Mouse (Mus musculus): ENCODE measurements around the gene Tnpo3. TPM values are rescaled to one million over a fixed set of nuclear protein-coding genes. Genes with fewer than 3 reads are reported as not detected.

Gene Tnpo3
- total and polyA plus RNA-seq, 2 experiments, result 26.8 to 34.7 TPM

- no peak for TF ChIP-seq POLR2A (IDR thresholded peaks at IDR 0.05; ENCODE audit: extremely low read depth, insufficient read depth, low read length)
- no peak for TF ChIP-seq CTCF (IDR thresholded peaks at IDR 0.05; ENCODE audit: low read depth, low read length)
- Histone ChIP-seq H3K27ac (replicated peaks; ENCODE audit: insufficient read depth, low read depth, low read length) (no peak within 1 kb of the TSS), H3K36me3 (ENCODE audit: control insufficient read depth, insufficient read depth, low read length) (no peaks in the 10 kb centered on the region), H3K27me3 (ENCODE audit: control insufficient read depth, insufficient read depth, low read length) (no peaks in the 10 kb centered on the region), H3K79me2 (ENCODE audit: control insufficient read depth, insufficient read depth, low read length) (no peaks in the 10 kb centered on the region; the same call in 1 of the 2 replicates), H3K4me1 (ENCODE audit: control insufficient read depth, insufficient read depth, low read length) (no peaks in the 10 kb centered on the region; the same call in 1 of the 2 replicates), H3K4me3 (ENCODE audit: insufficient read depth, low read depth, low read length) (peak within 1 kb of the TSS; percentile 75), H3K9ac (ENCODE audit: low read depth, low read length) (peak within 1 kb of the TSS; percentile 81)
- 3% methylated on average over 46 of the region's 47 CpGs for WGBS
- DNase-seq (ENCODE audit: extremely low read depth, low read depth, low spot score), result peak; percentile 46
These were observed 102.0 kb downstream of the Tnpo3 start, which contains the start of gene Kcp for GRCm38 (mm10) chr6:29507447-29508309. Gene Kcp, minus strand, starts transcription at chr6:29507952.

GRCm38 (mm10) chr6:29506834-29507233, 102.9 kb downstream of the Tnpo3 start:
- DNase-seq (ENCODE audit: extremely low read depth, low read depth, low spot score), result no peak
- Histone ChIP-seq H3K4me1 (ENCODE audit: control insufficient read depth, insufficient read depth, low read length) (no peaks in the 10 kb centered on the region; the same call in 1 of the 2 replicates), H3K27ac (replicated peaks; ENCODE audit: insufficient read depth, low read depth, low read length) (no peak overlapping the region), H3K79me2 (ENCODE audit: control insufficient read depth, insufficient read depth, low read length) (no peaks in the 10 kb centered on the region; the same call in 1 of the 2 replicates), H3K4me3 (ENCODE audit: insufficient read depth, low read depth, low read length) (no peak overlapping the region), H3K27me3 (ENCODE audit: control insufficient read depth, insufficient read depth, low read length) (no peaks in the 10 kb centered on the region), H3K9ac (ENCODE audit: low read depth, low read length) (no peak overlapping the region), H3K36me3 (ENCODE audit: control insufficient read depth, insufficient read depth, low read length) (no peaks in the 10 kb centered on the region)
- WGBS, result 65% methylated on average over 8 of the region's 8 CpGs
- TF ChIP-seq CTCF (IDR thresholded peaks at IDR 0.05; ENCODE audit: low read depth, low read length), result no peak
- no peak for TF ChIP-seq POLR2A (IDR thresholded peaks at IDR 0.05; ENCODE audit: extremely low read depth, insufficient read depth, low read length)

- H3K27me3 ChIP-seq (ENCODE audit: control insufficient read depth, insufficient read depth, low read length), result no peaks in the 10 kb centered on the region
These were observed 104.2 kb downstream of the Tnpo3 start for GRCm38 (mm10) chr6:29505493-29505892.

DNA sequence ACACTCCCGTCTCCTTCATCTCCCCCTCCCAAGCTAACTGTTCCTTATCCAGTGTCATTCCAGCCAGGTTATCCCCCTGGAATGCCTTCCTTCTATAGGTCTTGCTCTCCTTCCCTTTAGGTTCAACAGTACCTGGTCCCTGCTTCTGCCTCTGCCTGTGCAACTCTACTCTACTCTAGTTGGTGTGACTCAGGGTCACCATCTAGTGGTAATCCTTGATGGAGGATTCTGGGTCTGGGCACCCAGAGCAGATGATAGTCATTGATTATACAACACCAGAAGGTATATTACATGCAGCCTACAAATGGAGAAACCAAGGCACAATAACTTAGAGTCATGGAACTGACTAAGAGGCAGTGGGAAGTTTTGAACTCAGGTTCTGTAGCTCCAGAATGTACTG, 108.1 kb downstream of the Tnpo3 start:
- no peak for TF ChIP-seq POLR2A (IDR thresholded peaks at IDR 0.05; ENCODE audit: extremely low read depth, insufficient read depth, low read length)
- TF ChIP-seq CTCF (IDR thresholded peaks at IDR 0.05; ENCODE audit: low read depth, low read length), result no peak
- no peaks in the 10 kb centered on the region for H3K4me1 ChIP-seq (ENCODE audit: control insufficient read depth, insufficient read depth, low read length)
- H3K4me3 ChIP-seq (ENCODE audit: insufficient read depth, low read depth, low read length), result no peak overlapping the region
- no peaks in the 10 kb centered on the region for H3K27me3 ChIP-seq (ENCODE audit: control insufficient read depth, insufficient read depth, low read length)
- no peak overlapping the region for H3K27ac ChIP-seq (replicated peaks; ENCODE audit: insufficient read depth, low read depth, low read length)
- no peak overlapping the region for H3K9ac ChIP-seq (ENCODE audit: low read depth, low read length)
- 100% methylated on average over 1 of the region's 1 CpGs for WGBS
- no peaks in the 10 kb centered on the region for H3K36me3 ChIP-seq (ENCODE audit: control insufficient read depth, insufficient read depth, low read length)
- DNase-seq (ENCODE audit: extremely low read depth, low read depth, low spot score), result no peak
- H3K79me2 ChIP-seq (ENCODE audit: control insufficient read depth, insufficient read depth, low read length), result no peaks in the 10 kb centered on the region

More at GRCm38 (mm10) chr6:29505493-29505892, 104.2 kb downstream of the Tnpo3 start:
- Histone ChIP-seq H3K4me3 (ENCODE audit: insufficient read depth, low read depth, low read length) (no peak overlapping the region), H3K36me3 (ENCODE audit: control insufficient read depth, insufficient read depth, low read length) (no peaks in the 10 kb centered on the region), H3K4me1 (ENCODE audit: control insufficient read depth, insufficient read depth, low read length) (no peaks in the 10 kb centered on the region; the same call in 1 of the 2 replicates), H3K27ac (replicated peaks; ENCODE audit: insufficient read depth, low read depth, low read length) (no peak overlapping the region), H3K9ac (ENCODE audit: low read depth, low read length) (no peak overlapping the region), H3K79me2 (ENCODE audit: control insufficient read depth, insufficient read depth, low read length) (no peaks in the 10 kb centered on the region; the same call in 1 of the 2 replicates)
- no peak for DNase-seq (ENCODE audit: extremely low read depth, low read depth, low spot score)
- TF ChIP-seq CTCF (IDR thresholded peaks at IDR 0.05; ENCODE audit: low read depth, low read length) (no peak), POLR2A (IDR thresholded peaks at IDR 0.05; ENCODE audit: extremely low read depth, insufficient read depth, low read length) (no peak)
- WGBS, result 93% methylated on average over 5 of the region's 5 CpGs

- Histone ChIP-seq H3K9ac (ENCODE audit: low read depth, low read length) (no peak overlapping the region), H3K27me3 (ENCODE audit: control insufficient read depth, insufficient read depth, low read length) (no peaks in the 10 kb centered on the region), H3K79me2 (ENCODE audit: control insufficient read depth, insufficient read depth, low read length) (no peaks in the 10 kb centered on the region), H3K36me3 (ENCODE audit: control insufficient read depth, insufficient read depth, low read length) (no peaks in the 10 kb centered on the region), H3K4me1 (ENCODE audit: control insufficient read depth, insufficient read depth, low read length) (no peaks in the 10 kb centered on the region), H3K4me3 (ENCODE audit: insufficient read depth, low read depth, low read length) (no peak overlapping the region), H3K27ac (replicated peaks; ENCODE audit: insufficient read depth, low read depth, low read length) (no peak overlapping the region)
- 97% methylated on average over 6 of the region's 6 CpGs for WGBS
- DNase-seq (ENCODE audit: extremely low read depth, low read depth, low spot score), result no peak
- no peak for TF ChIP-seq POLR2A (IDR thresholded peaks at IDR 0.05; ENCODE audit: extremely low read depth, insufficient read depth, low read length)
These were observed 108.9 kb downstream of the Tnpo3 start for GRCm38 (mm10) chr6:29500810-29501209.

GRCm38 (mm10) chr6:29500177-29500576, 109.5 kb downstream of the Tnpo3 start:
- H3K27ac ChIP-seq (replicated peaks; ENCODE audit: insufficient read depth, low read depth, low read length), result no peak overlapping the region
- no peak for TF ChIP-seq CTCF (IDR thresholded peaks at IDR 0.05; ENCODE audit: low read depth, low read length)
- TF ChIP-seq POLR2A (IDR thresholded peaks at IDR 0.05; ENCODE audit: extremely low read depth, insufficient read depth, low read length), result no peak
- no peaks in the 10 kb centered on the region for H3K27me3 ChIP-seq (ENCODE audit: control insufficient read depth, insufficient read depth, low read length)
- DNase-seq (ENCODE audit: extremely low read depth, low read depth, low spot score), result no peak
- H3K4me1 ChIP-seq (ENCODE audit: control insufficient read depth, insufficient read depth, low read length), result no peaks in the 10 kb centered on the region
- H3K9ac ChIP-seq (ENCODE audit: low read depth, low read length), result no peak overlapping the region
- H3K36me3 ChIP-seq (ENCODE audit: control insufficient read depth, insufficient read depth, low read length), result no peaks in the 10 kb centered on the region
- WGBS, result 89% methylated on average over 7 of the region's 7 CpGs
- H3K4me3 ChIP-seq (ENCODE audit: insufficient read depth, low read depth, low read length), result no peak overlapping the region
- no peaks in the 10 kb centered on the region for H3K79me2 ChIP-seq (ENCODE audit: control insufficient read depth, insufficient read depth, low read length)

Data from liver, adult 2 months (tissue).